Mouse (Mus musculus) cerebellum, postnatal 4 days (tissue): ENCODE results near the gene Pnmal2.

Experiments used
- DNase-seq, 2 experiments: peaks; one replicate each; pipeline ENCODE4 v3.0.0; 2022; ENCODE audit warnings: low spot score in 2 of 2, mixed read lengths in 1 of 2

The Pnmal2 gene

GRCm38 (mm10) chr7:16944061-16944807 is at the start of gene Pnmal2:
TSS of gene Pnmal2 (plus strand) at chr7:16944682.
- peak; percentile 88 to 91 for DNase-seq

- DNase-seq: peak; percentile 64 to 81
Measured at GRCm38 (mm10) chr7:16895000-16895399, 49.5 kb upstream of the Pnmal2 start.

- DNase-seq: no peak
Measured at GRCm38 (mm10) chr7:16895511-16895910, 49.0 kb upstream of the Pnmal2 start.

GRCm38 (mm10) chr7:16900526-16900925 is 44.0 kb upstream of the Pnmal2 start:
- no peak for DNase-seq

- DNase-seq: no peak
Measured at GRCm38 (mm10) chr7:16903439-16903955, 41.0 kb upstream of the Pnmal2 start.

GRCm38 (mm10) chr7:16904120-16904675 is 40.3 kb upstream of the Pnmal2 start:
- no peak for DNase-seq

- no peak for DNase-seq
Measured at GRCm38 (mm10) chr7:16905491-16906021, 38.9 kb upstream of the Pnmal2 start.

- DNase-seq: no peak
Measured at GRCm38 (mm10) chr7:16906281-16906680, 38.2 kb upstream of the Pnmal2 start, which contains the start of gene Ptgir. TSS of gene Ptgir (plus strand) at chr7:16906490.

- no peak for DNase-seq
Measured at GRCm38 (mm10) chr7:16906889-16907559, 37.5 kb upstream of the Pnmal2 start.

GRCm38 (mm10) chr7:16907842-16908241 is 36.6 kb upstream of the Pnmal2 start:
- DNase-seq: no peak

- DNase-seq: no peak
Measured at GRCm38 (mm10) chr7:16908367-16908766, 36.1 kb upstream of the Pnmal2 start.

GRCm38 (mm10) chr7:16908859-16909258 is 35.6 kb upstream of the Pnmal2 start:
- no peak for DNase-seq

- no peak for DNase-seq
Measured at GRCm38 (mm10) chr7:16909909-16910308, 34.6 kb upstream of the Pnmal2 start.

GRCm38 (mm10) chr7:16911904-16912303 is 32.6 kb upstream of the Pnmal2 start:
- no peak for DNase-seq

GRCm38 (mm10) chr7:16912360-16912759 is 32.1 kb upstream of the Pnmal2 start:
- no peak for DNase-seq

GRCm38 (mm10) chr7:16913806-16914452 is 30.6 kb upstream of the Pnmal2 start:
- peak in 1 of 2 experiments; percentile 84 for DNase-seq

- DNase-seq: no peak
Measured at GRCm38 (mm10) chr7:16914453-16915343, 29.8 kb upstream of the Pnmal2 start.

GRCm38 (mm10) chr7:16915461-16916340 is 28.8 kb upstream of the Pnmal2 start:
- DNase-seq: no peak
